Mouse (Mus musculus) embryonic facial prominence, embryonic 13.5 days (tissue): ENCODE data around the gene AI481877. TPM values are rescaled to one million over a fixed set of nuclear protein-coding genes. Genes with fewer than 3 reads are reported as not detected.

Experiments
- ATAC-seq: fragments of 200-750 bp; cut with Nextera tagmentation; 2 replicates; pipeline ENCODE4 v1.8.0; 2017; ENCODE audit warnings: low read depth; ENCODE audit not compliant: insufficient number of reproducible peaks, insufficient read depth, low FRiP score, low TSS enrichment
- H3K27ac ChIP-seq: fragments of 300-500 bp; sonication (generic); 2 replicates; pipeline ENCODE4 v1.5.1; 2015; ENCODE audit warnings: moderate library complexity, mild to moderate bottlenecking, inconsistent platforms
- H3K27me3 ChIP-seq: fragments of 300-500 bp; sonication (generic); 2 replicates; pipeline ENCODE4 v1.6.1; 2015; ENCODE audit warnings: mild to moderate bottlenecking, inconsistent platforms
- H3K36me3 ChIP-seq: fragments of 300-500 bp; sonication (generic); 2 replicates; pipeline ENCODE4 v1.6.1; 2015; ENCODE audit warnings: mild to moderate bottlenecking, inconsistent platforms
- H3K4me1 ChIP-seq: fragments of 300-500 bp; sonication (generic); 2 replicates; pipeline ENCODE4 v1.6.1; 2015; ENCODE audit warnings: inconsistent platforms
- H3K4me2 ChIP-seq: fragments of 300-500 bp; sonication (generic); 2 replicates; pipeline ENCODE4 v1.6.1; 2015; ENCODE audit warnings: moderate library complexity, mild to moderate bottlenecking, inconsistent platforms
- H3K4me3 ChIP-seq: fragments of 300-500 bp; sonication (generic); 2 replicates; pipeline ENCODE4 v1.5.1; 2015; ENCODE audit warnings: mild to moderate bottlenecking, inconsistent platforms
- H3K9ac ChIP-seq: fragments of 300-500 bp; sonication (generic); 2 replicates; pipeline ENCODE4 v1.6.1; 2015; ENCODE audit warnings: mild to moderate bottlenecking, inconsistent platforms
- H3K9me3 ChIP-seq: fragments of 300-500 bp; sonication (generic); 2 replicates; pipeline ENCODE4 v1.6.1; 2016; ENCODE audit warnings: inconsistent platforms
- WGBS: fragments of 180-500 bp; shearing (Covaris S2); methylation state at CpG from one replicate; pipeline ENCODE4 v1.1.7; 2015; ENCODE audit warnings: mixed read lengths; 5-methylcytosine and 5-hydroxymethylcytosine counted together
- polyA plus RNA-seq: library from polyadenylated mRNA; unstranded; fragments of >200 nt; fragmentation: Nextera tagmentation; extraction: Ambion mirVana; gene quantifications from 2 replicates; pipeline ENCODE4 v1.2.1, GENCODE M21; 2015

Gene AI481877
- polyA plus RNA-seq, 1 experiment from 2014 or later, result not detected

GRCm38 (mm10) chr4:59117644-59118495, 20.9 kb downstream of the AI481877 start:
- Histone ChIP-seq H3K9ac (no peak overlapping the region), H3K27me3 (no peaks in the 10 kb centered on the region), H3K36me3 (no peaks in the 10 kb centered on the region), H3K4me1 (no peaks in the 10 kb centered on the region), H3K4me2 (no peak overlapping the region), H3K4me3 (no peak overlapping the region), H3K9me3 (no peaks in the 10 kb centered on the region), H3K27ac (no peak overlapping the region)
- ATAC-seq, result no peak
- 94% methylated on average over 24 of the region's 24 CpGs for WGBS

GRCm38 (mm10) chr4:59108721-59109120, 30.1 kb downstream of the AI481877 start:
- H3K27me3 ChIP-seq, result no peaks in the 10 kb centered on the region
- no peak overlapping the region for H3K4me3 ChIP-seq
- 79% methylated on average over 4 of the region's 4 CpGs for WGBS
- no peaks in the 10 kb centered on the region for H3K4me1 ChIP-seq
- no peak overlapping the region for H3K27ac ChIP-seq
- no peaks in the 10 kb centered on the region for H3K9me3 ChIP-seq
- no peak for ATAC-seq
- no peak overlapping the region for H3K4me2 ChIP-seq
- no peak overlapping the region for H3K9ac ChIP-seq
- no peaks in the 10 kb centered on the region for H3K36me3 ChIP-seq

- H3K36me3 ChIP-seq, result no peaks in the 10 kb centered on the region
- H3K9ac ChIP-seq, result no peak overlapping the region
- H3K4me1 ChIP-seq, result no peaks in the 10 kb centered on the region
- no peak for ATAC-seq
- H3K4me2 ChIP-seq, result no peak overlapping the region
- WGBS, result 83% methylated on average over 2 of the region's 2 CpGs
- no peaks in the 10 kb centered on the region for H3K27me3 ChIP-seq
- H3K9me3 ChIP-seq, result no peaks in the 10 kb centered on the region
- no peak overlapping the region for H3K4me3 ChIP-seq
- no peak overlapping the region for H3K27ac ChIP-seq
These were observed 30.9 kb downstream of the AI481877 start for GRCm38 (mm10) chr4:59107886-59108285.

GRCm38 (mm10) chr4:59106661-59107060, 32.1 kb downstream of the AI481877 start:
- Histone ChIP-seq H3K4me2 (no peak overlapping the region), H3K4me1 (no peaks in the 10 kb centered on the region), H3K9ac (no peak overlapping the region), H3K36me3 (no peaks in the 10 kb centered on the region), H3K9me3 (no peaks in the 10 kb centered on the region), H3K27me3 (no peaks in the 10 kb centered on the region), H3K27ac (no peak overlapping the region), H3K4me3 (no peak overlapping the region)
- no peak for ATAC-seq
- WGBS, result 76% methylated on average over 5 of the region's 5 CpGs

- Histone ChIP-seq H3K27ac (no peak overlapping the region), H3K4me1 (no peaks in the 10 kb centered on the region), H3K9me3 (no peaks in the 10 kb centered on the region), H3K4me3 (no peak overlapping the region), H3K36me3 (no peaks in the 10 kb centered on the region), H3K4me2 (no peak overlapping the region), H3K9ac (no peak overlapping the region), H3K27me3 (no peaks in the 10 kb centered on the region)
- ATAC-seq, result no peak
- 90% methylated on average over 2 of the region's 2 CpGs for WGBS
These were observed 34.6 kb downstream of the AI481877 start for GRCm38 (mm10) chr4:59104166-59104565.

GRCm38 (mm10) chr4:59096393-59096792, 42.4 kb downstream of the AI481877 start:
- Histone ChIP-seq H3K27me3 (no peaks in the 10 kb centered on the region), H3K4me3 (no peak overlapping the region), H3K9me3 (no peaks in the 10 kb centered on the region), H3K36me3 (no peaks in the 10 kb centered on the region), H3K27ac (no peak overlapping the region), H3K4me1 (no peaks in the 10 kb centered on the region), H3K4me2 (no peak overlapping the region), H3K9ac (no peak overlapping the region)
- ATAC-seq, result peak; percentile 69

GRCm38 (mm10) chr4:59089391-59089790, 49.4 kb downstream of the AI481877 start:
- Histone ChIP-seq H3K27me3 (no peaks in the 10 kb centered on the region), H3K4me2 (no peak overlapping the region), H3K4me3 (no peak overlapping the region), H3K4me1 (no peaks in the 10 kb centered on the region), H3K36me3 (no peaks in the 10 kb centered on the region), H3K9ac (no peak overlapping the region), H3K27ac (no peak overlapping the region), H3K9me3 (no peaks in the 10 kb centered on the region)
- ATAC-seq, result no peak
- WGBS, result 47% methylated on average over 1 of the region's 1 CpGs

GRCm38 (mm10) chr4:59083430-59083829, 55.4 kb downstream of the AI481877 start:
- 73% methylated on average over 2 of the region's 2 CpGs for WGBS
- ATAC-seq, result no peak

GRCm38 (mm10) chr4:59069276-59069675, 69.5 kb downstream of the AI481877 start:
- no peak overlapping the region for H3K4me3 ChIP-seq
- H3K9ac ChIP-seq, result no peak overlapping the region
- H3K4me2 ChIP-seq, result no peak overlapping the region
- H3K27me3 ChIP-seq, result no peaks in the 10 kb centered on the region
- no peak for ATAC-seq
- H3K4me1 ChIP-seq, result no peaks in the 10 kb centered on the region
- WGBS, result 47% methylated on average over 3 of the region's 3 CpGs
- no peaks in the 10 kb centered on the region for H3K36me3 ChIP-seq
- no peaks in the 10 kb centered on the region; the same call in 1 of the 2 replicates for H3K9me3 ChIP-seq
- H3K27ac ChIP-seq, result no peak overlapping the region

More at GRCm38 (mm10) chr4:59083430-59083829, 55.4 kb downstream of the AI481877 start:
- Histone ChIP-seq H3K36me3 (no peaks in the 10 kb centered on the region), H3K9ac (no peak overlapping the region), H3K27ac (no peak overlapping the region), H3K9me3 (no peaks in the 10 kb centered on the region), H3K27me3 (no peaks in the 10 kb centered on the region), H3K4me2 (no peak overlapping the region), H3K4me3 (no peak overlapping the region), H3K4me1 (no peaks in the 10 kb centered on the region)

- H3K27ac ChIP-seq, result no peak overlapping the region
- WGBS, result 69% methylated on average over 12 of the region's 12 CpGs
- H3K4me3 ChIP-seq, result no peak overlapping the region
- H3K4me1 ChIP-seq, result no peaks in the 10 kb centered on the region
- no peaks in the 10 kb centered on the region; the same call in 1 of the 2 replicates for H3K9me3 ChIP-seq
- H3K4me2 ChIP-seq, result no peak overlapping the region
- H3K9ac ChIP-seq, result no peak overlapping the region
- no peaks in the 10 kb centered on the region for H3K27me3 ChIP-seq
- ATAC-seq, result no peak
- no peaks in the 10 kb centered on the region for H3K36me3 ChIP-seq
These were observed 76.3 kb downstream of the AI481877 start for GRCm38 (mm10) chr4:59062526-59062925.

- no peak overlapping the region for H3K9ac ChIP-seq
- no peaks in the 10 kb centered on the region for H3K27me3 ChIP-seq
- ATAC-seq, result no peak
- no peaks in the 10 kb centered on the region for H3K36me3 ChIP-seq
- H3K4me1 ChIP-seq, result no peaks in the 10 kb centered on the region
- no peak overlapping the region for H3K4me2 ChIP-seq
- 71% methylated on average over 3 of the region's 3 CpGs for WGBS
- H3K9me3 ChIP-seq, result no peaks in the 10 kb centered on the region
- no peak overlapping the region for H3K4me3 ChIP-seq
- no peak overlapping the region for H3K27ac ChIP-seq
These were observed 80.9 kb downstream of the AI481877 start for GRCm38 (mm10) chr4:59057929-59058328.

GRCm38 (mm10) chr4:59051081-59051480, 87.7 kb downstream of the AI481877 start:
- no peak for ATAC-seq
- H3K9me3 ChIP-seq, result no peaks in the 10 kb centered on the region
- no peak overlapping the region for H3K9ac ChIP-seq
- H3K36me3 ChIP-seq, result no peaks in the 10 kb centered on the region
- H3K27ac ChIP-seq, result no peak overlapping the region
- no peaks in the 10 kb centered on the region for H3K4me1 ChIP-seq
- WGBS, result 100% methylated on average over 1 of the region's 1 CpGs
- H3K4me2 ChIP-seq, result no peak overlapping the region
- no peaks in the 10 kb centered on the region for H3K27me3 ChIP-seq
- H3K4me3 ChIP-seq, result no peak overlapping the region
